Mouse (Mus musculus): Measurements from ENCODE around the gene Gm973.

GRCm38 (mm10) chr1:59491517-59491916 lies 24.5 kb upstream of the Gm973 start:
- TF ChIP-seq CTCF (IDR thresholded peaks at IDR 0.05; ENCODE audit: borderline replicate concordance, extremely low read depth, insufficient read depth, insufficient read length) (no peak), POLR2A (IDR thresholded peaks at IDR 0.05; ENCODE audit: borderline replicate concordance, extremely low read depth, insufficient read depth, insufficient read length, poor library complexity, severe bottlenecking) (no peak)

All from brain, embryonic 14.5 days (tissue).